Mouse (Mus musculus) intestine, postnatal 0 days (tissue): ENCODE data around the gene Klhl7. TPM values are rescaled to one million over a fixed set of nuclear protein-coding genes. Genes with fewer than 3 reads are reported as not detected.

ENCODE experiments used
- ATAC-seq: fragments of 200-750 bp; cut with Nextera tagmentation; 2 replicates; pipeline ENCODE4 v1.8.0; 2017; ENCODE audit warnings: mild to moderate bottlenecking, moderate TSS enrichment, moderate library complexity
- H3K27ac ChIP-seq: fragments of 300-500 bp; sonication (generic); 2 replicates; pipeline ENCODE4 v1.5.1; 2014; ENCODE audit warnings: mild to moderate bottlenecking, low read depth, low read length, moderate library complexity
- H3K27me3 ChIP-seq: fragments of 300-500 bp; sonication (generic); replicated peaks from 2 replicates; pipeline ENCODE4 v1.6.1; 2014; ENCODE audit warnings: low read length, mixed read lengths; ENCODE audit not compliant: control insufficient read depth, insufficient read depth
- H3K36me3 ChIP-seq: fragments of 300-500 bp; sonication (generic); 2 replicates; pipeline ENCODE4 v1.6.1; 2014; ENCODE audit warnings: mild to moderate bottlenecking, moderate library complexity; ENCODE audit not compliant: control insufficient read depth, insufficient read depth
- H3K4me1 ChIP-seq: fragments of 300-500 bp; sonication (generic); replicated peaks from 2 replicates; pipeline ENCODE4 v1.6.1; 2014; ENCODE audit warnings: antibody characterized with exemption, low read length, mixed read lengths; ENCODE audit not compliant: control insufficient read depth, insufficient read depth
- H3K4me2 ChIP-seq: fragments of 300-500 bp; sonication (generic); replicated peaks from 2 replicates; pipeline ENCODE4 v1.6.1; 2014; ENCODE audit warnings: low read depth, mild to moderate bottlenecking, moderate library complexity
- H3K4me3 ChIP-seq: fragments of 300-500 bp; sonication (generic); 2 replicates; pipeline ENCODE4 v1.5.1; 2014; ENCODE audit warnings: low read depth, low read length
- H3K9ac ChIP-seq: fragments of 300-500 bp; sonication (generic); 2 replicates; pipeline ENCODE4 v1.6.1; 2014; ENCODE audit warnings: mild to moderate bottlenecking, low read depth, low read length
- H3K9me3 ChIP-seq: fragments of 300-500 bp; sonication (generic); 2 replicates; pipeline ENCODE4 v1.6.1; 2016; ENCODE audit warnings: mixed run types; ENCODE audit not compliant: control insufficient read depth
- CTCF ChIP-seq: sonication (generic); IDR thresholded peaks from 2 replicates; pipeline ENCODE4 v1.5.1; 2016; ENCODE audit warnings: low read depth, mild to moderate bottlenecking, control low read depth, antibody characterized with exemption, moderate library complexity
- WGBS: fragments of 180-500 bp; shearing (Covaris S2); extraction: QIAGEN DNeasy Blood & Tissue Kit; methylation state at CpG from one replicate; pipeline ENCODE4 v1.1.7; 2014; 5-methylcytosine and 5-hydroxymethylcytosine counted together
- polyA plus RNA-seq: library from polyadenylated mRNA; unstranded; fragments of >200 nt; fragmentation: Nextera tagmentation; extraction: Ambion mirVana; gene quantifications from 2 replicates; pipeline ENCODE4 v1.2.1, GENCODE M21; 2015

Klhl7 gene
- 14.8 and 15.1 TPM in 2 replicates for polyA plus RNA-seq

GRCm38 (mm10) chr5:24100106-24100809 lies at the start of gene Klhl7:
TSS of gene Klhl7 (plus strand) at chr5:24100605.
- H3K27me3 ChIP-seq = no peaks in the 10 kb centered on the region
- H3K27ac ChIP-seq = peak within 1 kb of the TSS; percentile 74
- TF ChIP-seq CTCF = peak; percentile 43; the same call in 1 of the 2 replicates
- peak within 1 kb of the TSS; percentile 72 for H3K4me3 ChIP-seq
- peak within 1 kb of the TSS; percentile 92 for H3K4me2 ChIP-seq
- H3K4me1 ChIP-seq = no peaks in the 10 kb centered on the region
- H3K9me3 ChIP-seq = no peaks in the 10 kb centered on the region
- WGBS = 2% methylated on average over 47 of the region's 47 CpGs
- ATAC-seq = peak; percentile 95
- no peaks in the 10 kb centered on the region for H3K36me3 ChIP-seq
- peak within 1 kb of the TSS; percentile 68 for H3K9ac ChIP-seq

GRCm38 (mm10) chr5:24051755-24052675 lies 48.4 kb upstream of the Klhl7 start:
- TF ChIP-seq CTCF = no peak
- Histone ChIP-seq H3K27me3 (no peaks in the 10 kb centered on the region), H3K4me2 (no peak overlapping the region), H3K9ac (no peak overlapping the region), H3K4me1 (no peaks in the 10 kb centered on the region), H3K36me3 (no peaks in the 10 kb centered on the region), H3K9me3 (0 out of 2 replicates have a peak, but pooled peaks cover 3% of the 10 kb centered on the region), H3K27ac (no peak overlapping the region), H3K4me3 (no peak overlapping the region)
- ATAC-seq = no peak
- 57% methylated on average over 16 of the region's 16 CpGs for WGBS

GRCm38 (mm10) chr5:24053245-24054190 lies 46.9 kb upstream of the Klhl7 start:
- Histone ChIP-seq H3K9ac (no peak overlapping the region), H3K4me3 (no peak overlapping the region), H3K4me1 (no peaks in the 10 kb centered on the region), H3K27me3 (no peaks in the 10 kb centered on the region), H3K27ac (no peak overlapping the region), H3K9me3 (0 out of 2 replicates have a peak, but pooled peaks cover 3% of the 10 kb centered on the region), H3K36me3 (no peaks in the 10 kb centered on the region), H3K4me2 (no peak overlapping the region)
- no peak for TF ChIP-seq CTCF
- 51% methylated on average over 9 of the region's 9 CpGs for WGBS
- ATAC-seq = no peak

- H3K9ac ChIP-seq = no peak overlapping the region
- H3K36me3 ChIP-seq = no peaks in the 10 kb centered on the region
- TF ChIP-seq CTCF = peak; percentile 10; the same call in 1 of the 2 replicates
- no peak overlapping the region for H3K4me2 ChIP-seq
- H3K9me3 ChIP-seq = 0 out of 2 replicates have a peak, but pooled peaks cover 3% of the 10 kb centered on the region
- H3K27ac ChIP-seq = no peak overlapping the region
- H3K4me3 ChIP-seq = no peak overlapping the region
- no peaks in the 10 kb centered on the region for H3K4me1 ChIP-seq
- no peak for ATAC-seq
- WGBS = 91% methylated on average over 3 of the region's 3 CpGs
- H3K27me3 ChIP-seq = no peaks in the 10 kb centered on the region
Observed at GRCm38 (mm10) chr5:24054382-24054781, 46.0 kb upstream of the Klhl7 start.

GRCm38 (mm10) chr5:24056865-24057264 lies 43.5 kb upstream of the Klhl7 start:
- H3K9me3 ChIP-seq = 0 out of 2 replicates have a peak, but pooled peaks cover 3% of the 10 kb centered on the region
- H3K4me3 ChIP-seq = no peak overlapping the region
- no peaks in the 10 kb centered on the region for H3K4me1 ChIP-seq
- H3K27ac ChIP-seq = no peak overlapping the region
- no peak overlapping the region for H3K9ac ChIP-seq
- ATAC-seq = no peak
- H3K36me3 ChIP-seq = no peaks in the 10 kb centered on the region
- TF ChIP-seq CTCF = no peak
- no peak overlapping the region for H3K4me2 ChIP-seq
- no peaks in the 10 kb centered on the region for H3K27me3 ChIP-seq
- WGBS = 93% methylated on average over 2 of the region's 2 CpGs
